Mouse (Mus musculus): ENCODE measurements around the gene Gse1. TPM values are rescaled to one million over a fixed set of nuclear protein-coding genes. Genes with fewer than 3 reads are reported as not detected.

Gene Gse1
- polyA plus RNA-seq, 1 experiment from 2014 or later = 10.8 TPM

GRCm38 (mm10) chr8:120507290-120507689 is 279.0 kb downstream of the Gse1 start:
- no peak overlapping the region for H3K27ac ChIP-seq
- no peak overlapping the region for H3K4me3 ChIP-seq (replicated peaks)
- no peaks in the 10 kb centered on the region for H3K9me3 ChIP-seq
- no peak overlapping the region for H3K9ac ChIP-seq
- no peaks in the 10 kb centered on the region for H3K36me3 ChIP-seq
- H3K4me1 ChIP-seq = peaks cover 87% of the 10 kb centered on the region
- H3K4me2 ChIP-seq = no peak overlapping the region
- no peaks in the 10 kb centered on the region for H3K27me3 ChIP-seq (replicated peaks)
- 89% methylated on average over 9 of the region's 9 CpGs for WGBS
- no peak for ATAC-seq (ENCODE audit: insufficient read depth, low FRiP score, low read depth)

GRCm38 (mm10) chr8:120509136-120510034 is 281.1 kb downstream of the Gse1 start:
- peak overlapping the region; percentile 48 for H3K4me2 ChIP-seq
- H3K4me3 ChIP-seq (replicated peaks) = 0 out of 2 replicates have a peak overlapping the region, but pooled peaks have one; percentile 13
- no peak overlapping the region for H3K27ac ChIP-seq
- 10% methylated on average over 21 of the region's 21 CpGs for WGBS
- H3K9me3 ChIP-seq = no peaks in the 10 kb centered on the region
- H3K36me3 ChIP-seq = no peaks in the 10 kb centered on the region
- H3K27me3 ChIP-seq (replicated peaks) = no peaks in the 10 kb centered on the region
- H3K4me1 ChIP-seq = peaks cover 92% of the 10 kb centered on the region
- no peak overlapping the region for H3K9ac ChIP-seq
- ATAC-seq (ENCODE audit: insufficient read depth, low FRiP score, low read depth) = peak; percentile 74

GRCm38 (mm10) chr8:120510035-120510416 is 281.8 kb downstream of the Gse1 start:
- Histone ChIP-seq H3K4me1 (peaks cover 85% of the 10 kb centered on the region), H3K4me3 (replicated peaks) (no peak overlapping the region), H3K27ac (no peak overlapping the region)

GRCm38 (mm10) chr8:120510863-120511457 is 282.7 kb downstream of the Gse1 start:
- no peak overlapping the region for H3K4me3 ChIP-seq (replicated peaks)
- H3K4me2 ChIP-seq = no peak overlapping the region
- H3K27ac ChIP-seq = 0 out of 2 replicates have a peak overlapping the region, but pooled peaks have one; percentile 17
- H3K9me3 ChIP-seq = no peaks in the 10 kb centered on the region
- peaks cover 81% of the 10 kb centered on the region for H3K4me1 ChIP-seq
- WGBS = 43% methylated on average over 5 of the region's 5 CpGs
- no peaks in the 10 kb centered on the region for H3K36me3 ChIP-seq
- H3K9ac ChIP-seq = no peak overlapping the region
- no peak for ATAC-seq (ENCODE audit: insufficient read depth, low FRiP score, low read depth)
- H3K27me3 ChIP-seq (replicated peaks) = no peaks in the 10 kb centered on the region

More at GRCm38 (mm10) chr8:120510035-120510416, 281.8 kb downstream of the Gse1 start:
- H3K36me3 ChIP-seq = no peaks in the 10 kb centered on the region
- 18% methylated on average over 6 of the region's 6 CpGs for WGBS
- H3K4me2 ChIP-seq = peak overlapping the region; percentile 48; the same call in 1 of the 2 replicates
- H3K27me3 ChIP-seq (replicated peaks) = no peaks in the 10 kb centered on the region
- ATAC-seq (ENCODE audit: insufficient read depth, low FRiP score, low read depth) = no peak
- H3K9ac ChIP-seq = no peak overlapping the region
- H3K9me3 ChIP-seq = no peaks in the 10 kb centered on the region

- H3K4me1 ChIP-seq = peaks cover 81% of the 10 kb centered on the region
These were observed 283.5 kb downstream of the Gse1 start for GRCm38 (mm10) chr8:120511737-120512136.

GRCm38 (mm10) chr8:120512326-120512725 is 284.1 kb downstream of the Gse1 start:
- Histone ChIP-seq H3K27ac (no peak overlapping the region), H3K36me3 (no peaks in the 10 kb centered on the region), H3K9ac (no peak overlapping the region), H3K27me3 (replicated peaks) (no peaks in the 10 kb centered on the region), H3K4me3 (replicated peaks) (no peak overlapping the region), H3K4me1 (peaks cover 85% of the 10 kb centered on the region), H3K9me3 (no peaks in the 10 kb centered on the region), H3K4me2 (no peak overlapping the region)
- no peak for ATAC-seq (ENCODE audit: insufficient read depth, low FRiP score, low read depth)
- 54% methylated on average over 11 of the region's 11 CpGs for WGBS

More at GRCm38 (mm10) chr8:120511737-120512136, 283.5 kb downstream of the Gse1 start:
- H3K4me2 ChIP-seq = no peak overlapping the region
- 36% methylated on average over 8 of the region's 8 CpGs for WGBS
- H3K9ac ChIP-seq = no peak overlapping the region
- H3K27me3 ChIP-seq (replicated peaks) = no peaks in the 10 kb centered on the region
- no peak overlapping the region for H3K4me3 ChIP-seq (replicated peaks)
- ATAC-seq (ENCODE audit: insufficient read depth, low FRiP score, low read depth) = no peak
- no peaks in the 10 kb centered on the region for H3K36me3 ChIP-seq
- H3K27ac ChIP-seq = no peak overlapping the region; the same call in 1 of the 2 replicates
- H3K9me3 ChIP-seq = no peaks in the 10 kb centered on the region

- no peak for ATAC-seq (ENCODE audit: insufficient read depth, low FRiP score, low read depth)
- Histone ChIP-seq H3K4me2 (no peak overlapping the region), H3K4me1 (peaks cover 85% of the 10 kb centered on the region), H3K27me3 (replicated peaks) (no peaks in the 10 kb centered on the region), H3K27ac (no peak overlapping the region), H3K4me3 (replicated peaks) (no peak overlapping the region), H3K9ac (no peak overlapping the region), H3K9me3 (no peaks in the 10 kb centered on the region), H3K36me3 (no peaks in the 10 kb centered on the region)
- 64% methylated on average over 6 of the region's 6 CpGs for WGBS
These were observed 284.9 kb downstream of the Gse1 start for GRCm38 (mm10) chr8:120513145-120513544.

- peaks cover 86% of the 10 kb centered on the region for H3K4me1 ChIP-seq
- no peak overlapping the region for H3K27ac ChIP-seq
- 50% methylated on average over 26 of the region's 26 CpGs for WGBS
- H3K9ac ChIP-seq = no peak overlapping the region
- no peak overlapping the region for H3K4me3 ChIP-seq (replicated peaks)
- no peaks in the 10 kb centered on the region for H3K27me3 ChIP-seq (replicated peaks)
- no peaks in the 10 kb centered on the region for H3K9me3 ChIP-seq
- H3K4me2 ChIP-seq = no peak overlapping the region
- no peaks in the 10 kb centered on the region for H3K36me3 ChIP-seq
- ATAC-seq (ENCODE audit: insufficient read depth, low FRiP score, low read depth) = no peak
These were observed 285.6 kb downstream of the Gse1 start for GRCm38 (mm10) chr8:120513638-120514461.

- H3K27me3 ChIP-seq (replicated peaks) = no peaks in the 10 kb centered on the region
- no peak for ATAC-seq (ENCODE audit: insufficient read depth, low FRiP score, low read depth)
- no peak overlapping the region for H3K4me3 ChIP-seq (replicated peaks)
- H3K9ac ChIP-seq = no peak overlapping the region
- no peak overlapping the region for H3K27ac ChIP-seq
- 92% methylated on average over 2 of the region's 2 CpGs for WGBS
- no peaks in the 10 kb centered on the region for H3K9me3 ChIP-seq
- H3K4me1 ChIP-seq = peaks cover 86% of the 10 kb centered on the region
- H3K4me2 ChIP-seq = no peak overlapping the region
- no peaks in the 10 kb centered on the region for H3K36me3 ChIP-seq
These were observed 287.0 kb downstream of the Gse1 start for GRCm38 (mm10) chr8:120515214-120515613.

GRCm38 (mm10) chr8:120515650-120516049 is 287.4 kb downstream of the Gse1 start:
- Histone ChIP-seq H3K27me3 (replicated peaks) (no peaks in the 10 kb centered on the region), H3K4me2 (no peak overlapping the region), H3K36me3 (no peaks in the 10 kb centered on the region), H3K9ac (no peak overlapping the region), H3K27ac (no peak overlapping the region), H3K4me3 (replicated peaks) (no peak overlapping the region), H3K9me3 (no peaks in the 10 kb centered on the region), H3K4me1 (peaks cover 87% of the 10 kb centered on the region)
- WGBS = 86% methylated on average over 6 of the region's 6 CpGs
- no peak for ATAC-seq (ENCODE audit: insufficient read depth, low FRiP score, low read depth)

- peak; percentile 16; the same call in 1 of the 2 replicates for ATAC-seq (ENCODE audit: insufficient read depth, low FRiP score, low read depth)
- Histone ChIP-seq H3K9ac (no peak overlapping the region), H3K4me3 (replicated peaks) (no peak overlapping the region), H3K4me1 (peaks cover 87% of the 10 kb centered on the region), H3K9me3 (no peaks in the 10 kb centered on the region), H3K27ac (peak overlapping the region; percentile 33), H3K36me3 (no peaks in the 10 kb centered on the region), H3K27me3 (replicated peaks) (no peaks in the 10 kb centered on the region), H3K4me2 (no peak overlapping the region; the same call in 1 of the 2 replicates)
- 17% methylated on average over 11 of the region's 12 CpGs for WGBS
These were observed 288.0 kb downstream of the Gse1 start for GRCm38 (mm10) chr8:120516182-120516755.

Data from stomach, embryonic 15.5 days (tissue).